Mouse (Mus musculus): ENCODE data around the gene Cgn. TPM values are rescaled to one million over a fixed set of nuclear protein-coding genes. Genes with fewer than 3 reads are reported as not detected.

Gene Cgn
- polyA plus RNA-seq, 1 experiment: 2.3 TPM

DNA sequence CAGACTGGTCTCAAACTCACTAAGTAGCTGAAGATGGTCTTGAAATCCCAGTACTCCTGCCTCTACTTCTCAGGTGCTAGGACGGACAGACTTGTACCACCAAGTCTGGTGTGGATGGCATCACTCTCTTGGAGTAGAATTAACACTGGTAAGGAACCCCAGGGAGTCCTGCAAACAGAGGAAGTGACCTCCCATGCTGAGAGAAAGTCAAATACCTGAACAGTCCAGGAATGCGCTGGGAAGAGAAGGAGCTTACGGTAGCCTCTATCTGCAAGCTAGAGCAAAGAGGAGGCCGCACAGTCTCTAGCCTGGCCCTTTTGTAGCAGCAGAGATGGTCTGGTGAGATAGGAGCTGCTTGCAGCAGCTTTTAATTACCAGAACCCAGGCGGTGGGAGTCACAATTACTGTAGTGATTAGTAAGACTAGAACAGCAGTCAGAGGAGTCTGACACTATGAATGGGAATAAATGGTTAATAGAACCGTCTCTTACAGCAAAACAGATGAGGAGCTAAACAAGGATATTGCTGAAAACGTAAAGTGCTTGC, 9.4 kb upstream of the Cgn start:
- Histone ChIP-seq H3K4me3 (ENCODE audit: insufficient read depth, low read length) (no peak overlapping the region), H3K27ac (ENCODE audit: insufficient read depth, low read length) (no peak overlapping the region), H3K4me1 (ENCODE audit: control insufficient read depth, insufficient read depth, low read length) (no peaks in the 10 kb centered on the region)
- TF ChIP-seq CTCF (IDR thresholded peaks at IDR 0.05; ENCODE audit: extremely low read depth, insufficient read depth, low read length) (no peak), POLR2A (IDR thresholded peaks at IDR 0.05; ENCODE audit: extremely low read depth, insufficient read depth, low read length) (no peak)

- no peak overlapping the region for H3K4me3 ChIP-seq (ENCODE audit: insufficient read depth, low read length)
- no peak for TF ChIP-seq POLR2A (IDR thresholded peaks at IDR 0.05; ENCODE audit: extremely low read depth, insufficient read depth, low read length)
- no peak for TF ChIP-seq CTCF (IDR thresholded peaks at IDR 0.05; ENCODE audit: extremely low read depth, insufficient read depth, low read length)
- no peaks in the 10 kb centered on the region for H3K4me1 ChIP-seq (ENCODE audit: control insufficient read depth, insufficient read depth, low read length)
- no peak overlapping the region for H3K27ac ChIP-seq (ENCODE audit: insufficient read depth, low read length)
Observed at GRCm38 (mm10) chr3:94794359-94794758, 8.1 kb upstream of the Cgn start.

GRCm38 (mm10) chr3:94793672-94794071, 7.4 kb upstream of the Cgn start:
- H3K4me1 ChIP-seq (ENCODE audit: control insufficient read depth, insufficient read depth, low read length): no peaks in the 10 kb centered on the region
- H3K4me3 ChIP-seq (ENCODE audit: insufficient read depth, low read length): no peak overlapping the region
- H3K27ac ChIP-seq (ENCODE audit: insufficient read depth, low read length): no peak overlapping the region
- TF ChIP-seq POLR2A (IDR thresholded peaks at IDR 0.05; ENCODE audit: extremely low read depth, insufficient read depth, low read length) (no peak), CTCF (IDR thresholded peaks at IDR 0.05; ENCODE audit: extremely low read depth, insufficient read depth, low read length) (no peak)

DNA sequence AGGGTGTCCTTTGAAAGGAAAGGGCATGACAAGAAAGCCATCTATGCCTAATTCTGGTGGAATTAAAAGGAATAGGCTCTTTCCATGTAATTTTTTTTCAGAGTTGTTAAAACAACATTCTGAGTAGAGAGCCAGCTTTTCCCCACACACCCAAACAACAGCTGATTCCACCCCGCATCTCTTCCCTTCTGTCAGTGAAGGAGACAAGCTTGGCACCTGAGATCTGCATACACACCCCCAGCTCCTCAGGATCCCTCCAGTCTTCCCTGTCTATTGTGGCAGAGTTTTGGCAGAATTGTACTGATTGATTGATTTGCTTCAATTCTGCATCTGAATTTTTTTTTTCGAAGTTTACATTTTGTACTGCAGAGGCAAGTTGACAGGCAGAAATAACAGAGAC, 6.0 kb upstream of the Cgn start:
- Histone ChIP-seq H3K4me1 (ENCODE audit: control insufficient read depth, insufficient read depth, low read length) (no peaks in the 10 kb centered on the region), H3K27ac (ENCODE audit: insufficient read depth, low read length) (no peak overlapping the region), H3K4me3 (ENCODE audit: insufficient read depth, low read length) (no peak overlapping the region)
- TF ChIP-seq CTCF (IDR thresholded peaks at IDR 0.05; ENCODE audit: extremely low read depth, insufficient read depth, low read length) (no peak), POLR2A (IDR thresholded peaks at IDR 0.05; ENCODE audit: extremely low read depth, insufficient read depth, low read length) (no peak)

GRCm38 (mm10) chr3:94789516-94789915, 3.2 kb upstream of the Cgn start:
- no peaks in the 10 kb centered on the region for H3K4me1 ChIP-seq (ENCODE audit: control insufficient read depth, insufficient read depth, low read length)
- H3K4me3 ChIP-seq (ENCODE audit: insufficient read depth, low read length): no peak overlapping the region
- H3K27ac ChIP-seq (ENCODE audit: insufficient read depth, low read length): no peak overlapping the region
- TF ChIP-seq CTCF (IDR thresholded peaks at IDR 0.05; ENCODE audit: extremely low read depth, insufficient read depth, low read length) (no peak), POLR2A (IDR thresholded peaks at IDR 0.05; ENCODE audit: extremely low read depth, insufficient read depth, low read length) (no peak)

DNA sequence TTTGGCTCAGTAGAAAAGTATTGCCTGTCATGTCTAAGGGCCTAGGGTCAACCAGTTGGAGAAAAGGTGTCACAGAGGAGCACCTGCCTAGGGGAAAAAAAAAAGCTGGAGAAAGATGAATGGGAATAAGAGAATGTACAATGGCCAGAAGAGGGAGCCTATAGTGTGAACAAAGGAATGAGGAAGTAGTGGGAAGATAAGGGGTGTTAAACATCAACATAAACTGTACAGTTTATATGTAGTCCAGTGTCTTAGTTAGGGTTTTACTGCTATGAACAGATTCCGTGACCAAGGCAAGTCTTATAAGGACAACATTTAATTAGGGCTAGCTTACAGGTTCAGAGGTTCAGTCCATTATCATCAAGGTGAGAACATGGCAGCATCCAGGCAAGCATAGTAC, 2.8 kb upstream of the Cgn start:
- no peak for TF ChIP-seq CTCF (IDR thresholded peaks at IDR 0.05; ENCODE audit: extremely low read depth, insufficient read depth, low read length)
- TF ChIP-seq POLR2A (IDR thresholded peaks at IDR 0.05; ENCODE audit: extremely low read depth, insufficient read depth, low read length): no peak
- no peak overlapping the region for H3K4me3 ChIP-seq (ENCODE audit: insufficient read depth, low read length)
- H3K4me1 ChIP-seq (ENCODE audit: control insufficient read depth, insufficient read depth, low read length): no peaks in the 10 kb centered on the region

DNA sequence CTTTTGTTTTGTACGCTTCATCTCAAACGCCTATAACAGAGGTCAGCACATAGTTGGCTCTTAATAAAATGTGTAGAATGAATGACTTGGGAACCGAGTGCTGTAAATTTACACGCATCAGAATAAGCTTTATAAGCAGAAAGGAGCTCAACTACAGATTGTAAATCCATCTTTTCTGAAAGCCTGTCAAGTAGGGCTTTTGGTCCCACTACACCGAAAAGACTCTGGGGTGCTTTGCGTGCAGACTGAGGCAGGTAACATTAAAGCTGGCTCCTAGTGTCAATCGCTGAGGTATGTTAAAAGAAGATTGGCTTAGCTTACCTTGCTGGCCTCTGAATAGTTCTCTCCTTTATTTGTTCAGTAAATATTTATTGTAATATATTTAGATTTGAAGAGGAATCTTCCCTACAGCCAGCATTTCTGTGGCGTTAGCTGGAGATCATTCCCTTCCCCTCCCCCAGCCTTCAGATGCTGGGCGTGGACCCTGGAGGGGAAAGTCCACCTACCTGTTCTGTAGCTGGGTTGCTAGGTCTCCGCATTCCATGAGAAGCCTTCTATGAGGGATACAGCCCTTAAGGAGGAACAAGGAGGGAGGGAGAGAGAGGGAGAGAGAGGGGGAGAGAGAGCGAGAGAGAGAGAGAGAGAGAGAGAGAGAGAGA, 959 bp upstream of the Cgn start:
- Histone ChIP-seq H3K27ac (ENCODE audit: insufficient read depth, low read length) (no peak overlapping the region), H3K4me3 (ENCODE audit: insufficient read depth, low read length) (peak overlapping the region; percentile 64), H3K4me1 (ENCODE audit: control insufficient read depth, insufficient read depth, low read length) (no peaks in the 10 kb centered on the region)
- TF ChIP-seq CTCF (IDR thresholded peaks at IDR 0.05; ENCODE audit: extremely low read depth, insufficient read depth, low read length) (no peak), POLR2A (IDR thresholded peaks at IDR 0.05; ENCODE audit: extremely low read depth, insufficient read depth, low read length) (no peak)

More for the DNA sequence above, 2.8 kb upstream of the Cgn start:
- H3K27ac ChIP-seq (ENCODE audit: insufficient read depth, low read length): no peak overlapping the region

DNA sequence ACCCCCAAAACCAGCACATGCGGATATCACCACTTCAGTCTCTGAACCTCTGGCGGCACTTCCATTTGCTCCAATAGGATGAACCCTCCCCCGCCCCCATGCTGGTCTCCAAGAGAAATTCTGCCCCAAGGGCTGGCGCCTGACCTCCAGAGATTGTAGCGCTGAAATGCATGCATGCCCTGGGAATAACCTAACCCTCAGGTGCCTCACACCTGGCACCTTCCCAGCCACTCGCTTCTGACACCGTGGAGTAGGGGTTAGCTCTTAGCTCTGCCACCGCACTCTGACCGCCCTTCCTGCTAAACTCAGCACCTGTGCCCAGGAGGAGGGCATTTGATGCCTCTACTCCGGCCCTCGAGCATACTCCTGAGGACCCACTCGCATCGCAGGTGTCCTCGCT, 334 bp downstream of the Cgn start:
- Histone ChIP-seq H3K4me3 (ENCODE audit: insufficient read depth, low read length) (peak overlapping the region; percentile 64), H3K27ac (ENCODE audit: insufficient read depth, low read length) (no peak overlapping the region), H3K4me1 (ENCODE audit: control insufficient read depth, insufficient read depth, low read length) (no peaks in the 10 kb centered on the region)
- no peak for TF ChIP-seq CTCF (IDR thresholded peaks at IDR 0.05; ENCODE audit: extremely low read depth, insufficient read depth, low read length)
- no peak for TF ChIP-seq POLR2A (IDR thresholded peaks at IDR 0.05; ENCODE audit: extremely low read depth, insufficient read depth, low read length)

DNA sequence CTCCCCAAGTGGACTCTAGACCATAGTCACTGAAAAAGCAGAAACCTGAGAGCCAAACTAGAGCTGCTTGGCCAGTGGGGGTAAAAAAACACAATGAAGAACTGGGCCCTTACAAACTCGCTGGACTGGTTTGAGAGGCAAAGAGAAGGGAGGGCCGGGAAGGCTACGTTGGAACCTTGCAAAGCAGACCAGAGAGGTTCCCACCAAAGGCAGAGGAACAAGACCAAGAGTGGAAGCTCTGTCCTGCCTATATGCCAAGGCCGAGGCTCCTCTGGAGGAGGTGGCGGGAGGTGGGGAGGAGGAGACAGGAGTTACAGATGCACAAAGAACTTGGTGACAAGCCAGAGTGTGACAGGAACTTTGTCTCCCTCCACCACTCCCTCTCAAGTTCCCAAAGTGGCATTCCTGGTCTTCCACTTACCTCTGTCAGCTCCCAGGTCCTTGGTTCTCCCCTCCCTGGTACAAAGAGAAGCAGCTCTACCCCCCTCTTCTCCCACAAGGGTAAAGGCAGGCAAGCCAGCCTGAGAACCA, 2.1 kb downstream of the Cgn start:
- TF ChIP-seq CTCF (IDR thresholded peaks at IDR 0.05; ENCODE audit: extremely low read depth, insufficient read depth, low read length): no peak
- TF ChIP-seq POLR2A (IDR thresholded peaks at IDR 0.05; ENCODE audit: extremely low read depth, insufficient read depth, low read length): no peak
- no peak overlapping the region for H3K4me3 ChIP-seq (ENCODE audit: insufficient read depth, low read length)
- no peaks in the 10 kb centered on the region for H3K4me1 ChIP-seq (ENCODE audit: control insufficient read depth, insufficient read depth, low read length)
- H3K27ac ChIP-seq (ENCODE audit: insufficient read depth, low read length): no peak overlapping the region

DNA sequence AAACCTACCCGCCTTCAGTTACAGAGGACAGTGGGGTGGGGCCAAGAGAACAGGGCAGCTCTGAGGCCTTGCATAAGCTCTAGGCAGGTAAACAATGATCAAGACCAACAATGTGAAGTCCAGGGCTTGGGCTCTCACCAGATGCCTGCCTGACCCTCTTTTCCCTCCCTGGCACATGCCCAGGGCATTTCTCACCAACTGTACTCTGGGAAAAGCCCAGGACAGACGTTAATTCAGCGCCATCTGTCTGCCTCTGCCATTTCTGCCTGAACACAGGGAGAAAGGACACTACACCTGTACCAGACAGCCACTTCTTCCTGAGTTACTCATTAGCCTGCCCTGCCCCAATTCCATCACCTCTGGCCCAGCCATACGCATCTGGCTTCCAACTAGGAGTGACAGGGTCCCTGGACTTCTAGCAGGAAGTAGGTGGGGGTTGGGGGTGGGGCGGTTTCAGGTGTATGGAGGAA, 2.8 kb downstream of the Cgn start:
- TF ChIP-seq POLR2A (IDR thresholded peaks at IDR 0.05; ENCODE audit: extremely low read depth, insufficient read depth, low read length): no peak
- H3K4me3 ChIP-seq (ENCODE audit: insufficient read depth, low read length): no peak overlapping the region
- H3K4me1 ChIP-seq (ENCODE audit: control insufficient read depth, insufficient read depth, low read length): no peaks in the 10 kb centered on the region
- H3K27ac ChIP-seq (ENCODE audit: insufficient read depth, low read length): no peak overlapping the region

All from cortical plate, adult 2 months (tissue).